Mouse (Mus musculus) lung, adult 2 months (tissue): ENCODE results near the gene Gm42715. TPM values are rescaled to one million over a fixed set of nuclear protein-coding genes. Genes with fewer than 3 reads are reported as not detected.
A peak's percentile ranks its signal among the peaks of the same experiment; 100 is the strongest.
"Not testable (repeated sequence)": the region's sequence is repeated elsewhere in the genome, so short reads cannot be mapped to it uniquely, and the experiment has no call there.

Experiments
- DNase-seq: peaks from one replicate; pipeline ENCODE4 v3.0.0; 2022
- H3K4me1 ChIP-seq: fragments of 200-500 bp; 2 replicates; pipeline ENCODE4 v1.6.1; 2011; ENCODE audit warnings: low read length; ENCODE audit not compliant: control insufficient read depth, insufficient read depth
- H3K4me3 ChIP-seq: fragments of 200-500 bp; replicated peaks from 2 replicates; pipeline ENCODE3; 2011; ENCODE audit warnings: low read depth, mild to moderate bottlenecking, control low read depth, low read length; ENCODE audit errors: extremely low read depth
- CTCF ChIP-seq: fragments of 200-500 bp; IDR thresholded peaks from 2 replicates; pipeline ENCODE4 v1.5.1; 2011; ENCODE audit warnings: mild to moderate bottlenecking, low read length, control low read depth; ENCODE audit not compliant: insufficient read depth
- POLR2A ChIP-seq: fragments of 200-500 bp; IDR thresholded peaks from 2 replicates; pipeline ENCODE4 v1.6.1; 2011; ENCODE audit warnings: low read depth, mild to moderate bottlenecking, control low read depth, low read length, borderline replicate concordance; ENCODE audit errors: extremely low read depth
- WGBS: fragments of 180-500 bp; shearing (Covaris S2); methylation state at CpG from one replicate; pipeline ENCODE4 v1.1.7; 2018; 5-methylcytosine and 5-hydroxymethylcytosine counted together
- polyA plus RNA-seq: library from polyadenylated mRNA; depleted of rRNA; stranded (reverse); fragments of >200 nt; gene quantifications from 2 replicates; pipeline ENCODE4 v1.2.3, GENCODE M21; 2012

The Gm42715 gene
- polyA plus RNA-seq, 1 experiment = 10.0 TPM

DNA sequence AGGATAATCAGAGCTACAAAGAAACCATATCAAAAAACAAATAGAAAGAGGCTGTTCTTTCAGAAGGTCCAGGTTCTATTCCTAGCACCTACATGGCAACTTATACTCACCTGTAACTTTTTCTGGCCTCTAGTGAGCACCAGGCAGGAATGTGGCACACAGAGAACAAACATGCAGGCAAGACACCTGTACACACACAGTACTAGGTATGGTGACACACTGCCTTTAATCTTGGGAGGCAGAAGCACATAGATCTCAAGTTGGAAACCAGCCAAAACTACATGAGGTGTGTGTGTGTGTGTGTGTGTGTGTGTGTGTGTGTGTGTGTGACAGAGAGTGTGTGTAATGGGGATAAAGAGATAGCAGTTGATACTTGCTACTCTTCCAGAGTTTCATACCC is 24.7 kb upstream of the Gm42715 start:
- H3K4me3 ChIP-seq = no peak overlapping the region
- no peaks in the 10 kb centered on the region for H3K4me1 ChIP-seq
- TF ChIP-seq CTCF (no peak), POLR2A (no peak)
- no peak for DNase-seq

DNA sequence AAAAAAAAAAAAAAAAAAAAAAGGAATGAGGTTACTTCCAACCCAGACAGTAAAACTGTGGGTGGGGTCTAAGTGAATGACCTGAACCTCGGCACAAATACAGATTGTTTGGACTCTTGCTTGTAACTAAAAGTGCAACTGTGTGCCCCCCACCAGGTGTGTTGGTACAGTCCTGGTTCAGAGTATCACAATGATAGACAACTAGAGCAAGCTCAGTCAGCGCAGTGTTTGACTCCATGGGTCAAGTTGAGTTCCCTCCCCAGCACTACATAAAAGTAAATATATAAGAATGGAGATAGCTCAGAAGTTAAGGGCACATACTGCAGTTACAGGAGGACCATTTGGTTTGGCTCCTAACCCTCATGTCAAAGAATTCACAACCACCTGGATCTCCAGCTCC is 22.0 kb upstream of the Gm42715 start:
- DNase-seq = no peak
- TF ChIP-seq POLR2A (no peak), CTCF (no peak)
- H3K4me3 ChIP-seq = no peak overlapping the region
- 64% methylated on average over 2 of the region's 2 CpGs for WGBS
- H3K4me1 ChIP-seq = no peaks in the 10 kb centered on the region

DNA sequence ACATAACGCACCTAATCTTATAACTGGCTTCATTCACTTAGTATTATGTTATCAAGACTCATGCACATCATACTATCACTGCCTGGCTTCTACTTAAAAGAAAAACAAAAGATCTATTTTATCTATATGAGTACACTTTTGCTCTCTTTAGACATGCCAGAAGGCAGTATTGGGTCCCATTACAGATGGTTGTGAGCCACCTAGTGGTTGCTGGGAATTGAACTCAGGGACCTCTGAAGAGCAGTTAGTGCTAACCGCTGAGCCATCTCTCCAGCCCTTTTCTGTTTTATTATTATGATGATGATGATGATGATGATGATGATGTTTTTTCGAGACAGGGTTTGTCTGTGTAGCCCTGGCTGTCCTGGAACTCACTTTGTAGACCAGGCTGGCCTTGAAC is 21.0 kb upstream of the Gm42715 start:
- DNase-seq = no peak
- 45% methylated on average over 3 of the region's 3 CpGs for WGBS
- 0 out of 2 replicates have a peak, but pooled peaks have one; percentile 20 for TF ChIP-seq CTCF
- no peak for TF ChIP-seq POLR2A
- H3K4me1 ChIP-seq = no peaks in the 10 kb centered on the region
- no peak overlapping the region for H3K4me3 ChIP-seq

- no peak for DNase-seq
- H3K4me1 ChIP-seq = peaks cover 3% of the 10 kb centered on the region
- TF ChIP-seq POLR2A (no peak), CTCF (no peak)
- 95% methylated on average over 3 of the region's 3 CpGs for whole genome bisulfite sequencing
- H3K4me3 ChIP-seq = no peak overlapping the region
These were observed 11.1 kb upstream of the Gm42715 start for GRCm38 (mm10) chr7:127508291-127508690.

GRCm38 (mm10) chr7:127509830-127510229 is 9.6 kb upstream of the Gm42715 start:
- H3K4me1 ChIP-seq = peaks cover 10% of the 10 kb centered on the region
- not testable (repeated sequence) for DNase-seq, H3K4me3 ChIP-seq
- 84% methylated on average over 4 of the region's 4 CpGs for WGBS

GRCm38 (mm10) chr7:127511241-127511640 is 8.1 kb upstream of the Gm42715 start:
- WGBS = 25% methylated on average over 8 of the region's 8 CpGs
- DNase-seq = no peak
- Histone ChIP-seq H3K4me3 (peak overlapping the region; percentile 0), H3K4me1 (peaks cover 10% of the 10 kb centered on the region)
- TF ChIP-seq POLR2A (no peak), CTCF (no peak)

DNA sequence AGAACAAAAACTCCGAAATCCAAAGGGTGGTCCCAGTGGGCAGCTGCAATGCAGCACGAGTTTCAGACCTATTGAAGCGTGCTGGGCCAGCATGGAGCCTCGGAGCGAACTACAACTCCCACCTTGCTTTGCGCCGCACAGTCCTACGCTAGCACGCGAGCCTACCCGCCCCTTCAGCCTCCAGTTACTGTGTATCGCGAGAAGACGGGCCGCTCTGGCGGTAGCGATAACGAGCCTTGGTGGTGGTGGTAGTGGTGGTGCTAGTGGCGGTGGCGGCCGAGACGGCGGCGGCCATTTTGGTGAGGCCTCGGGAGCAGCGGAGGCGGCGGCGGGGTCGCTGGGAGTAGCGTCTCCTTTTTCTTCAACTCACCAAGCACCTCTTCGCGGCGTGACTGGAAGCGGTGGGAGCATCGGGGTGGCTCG is 7.6 kb upstream of the Gm42715 start, which contains the start of gene Srcap:
Gene Srcap, plus strand, starts transcription at position 176 of the 423 bp plus-strand sequence.
- Histone ChIP-seq H3K4me3 (peak within 1 kb of the TSS; percentile 90), H3K4me1 (peaks cover 10% of the 10 kb centered on the region)
- DNase-seq = peak; percentile 93
- no peak for TF ChIP-seq CTCF
- TF ChIP-seq POLR2A = peak; percentile 94
- under 1% methylated on average over 37 of the region's 37 CpGs for WGBS

DNA sequence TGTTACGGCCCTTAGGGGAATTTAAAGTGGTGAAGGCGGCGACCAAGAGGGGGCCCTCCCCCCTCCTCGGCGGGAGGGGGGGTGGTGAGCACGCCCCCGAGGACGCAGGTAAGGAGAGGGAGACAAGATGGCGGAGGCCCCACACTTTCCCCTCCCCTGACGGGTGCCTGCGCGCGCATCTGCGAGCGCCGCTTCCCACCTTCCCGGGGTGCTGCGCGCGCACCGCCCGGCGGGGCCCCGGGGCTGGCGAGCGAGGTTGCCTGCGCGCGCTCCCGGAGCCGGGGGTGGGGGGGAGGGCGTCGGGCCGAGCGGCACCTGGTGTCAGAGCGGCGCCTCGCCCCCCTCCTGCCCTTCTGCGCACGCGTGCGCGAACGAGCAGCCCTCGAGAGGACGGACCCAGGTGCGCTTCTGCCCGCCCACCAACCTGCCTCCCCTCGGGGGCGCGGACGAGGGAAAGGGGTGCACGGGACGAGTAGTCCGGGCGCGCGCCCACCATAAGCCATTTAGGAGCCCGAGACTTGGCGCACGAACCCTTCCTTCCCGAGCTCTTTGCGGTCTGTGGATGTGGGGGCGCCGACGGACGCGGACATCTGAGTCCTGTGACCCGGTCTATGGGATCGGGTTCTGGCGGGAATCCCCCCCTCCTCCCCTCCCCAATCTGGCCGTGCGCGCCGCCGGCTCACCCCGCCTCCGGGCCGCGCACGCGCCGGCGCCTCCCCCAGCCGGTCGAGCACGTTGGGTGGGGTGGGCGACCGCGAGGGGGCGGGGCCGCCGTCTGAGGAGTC is 7.0 kb upstream of the Gm42715 start:
- TF ChIP-seq CTCF = no peak
- TF ChIP-seq POLR2A = peak; percentile 32; the same call in 1 of the 2 replicates
- H3K4me1 ChIP-seq = peaks cover 10% of the 10 kb centered on the region
- peak; percentile 90 for DNase-seq
- WGBS = under 1% methylated on average over 92 of the region's 93 CpGs
- H3K4me3 ChIP-seq = peak overlapping the region; percentile 90

GRCm38 (mm10) chr7:127513016-127513390 is 6.4 kb upstream of the Gm42715 start:
- H3K4me3 ChIP-seq = peak overlapping the region; percentile 42
- 3% methylated on average over 8 of the region's 8 CpGs for WGBS
- DNase-seq = peak; percentile 31
- TF ChIP-seq POLR2A (no peak), CTCF (no peak)
- H3K4me1 ChIP-seq = peaks cover 10% of the 10 kb centered on the region

GRCm38 (mm10) chr7:127513781-127514180 is 5.6 kb upstream of the Gm42715 start:
- no peak for DNase-seq
- TF ChIP-seq CTCF (no peak), POLR2A (no peak)
- Histone ChIP-seq H3K4me3 (no peak overlapping the region), H3K4me1 (peaks cover 10% of the 10 kb centered on the region)
- WGBS = 68% methylated on average over 3 of the region's 3 CpGs
